Mouse (Mus musculus) lung, postnatal 10 days (tissue): ENCODE data around the gene Stpg2.
A peak's percentile ranks its signal among the peaks of the same experiment; 100 is the strongest.
"Not testable (repeated sequence)": the region's sequence is repeated elsewhere in the genome, so short reads cannot be mapped to it uniquely, and the experiment has no call there.

Experiments used
- DNase-seq: peaks from one replicate; pipeline ENCODE4 v3.0.0; 2021

Stpg2 gene

GRCm38 (mm10) chr3:139205444-139205998 lies at the start of gene Stpg2:
Gene Stpg2 (plus strand): TSS chr3:139205694.
- DNase-seq: peak; percentile 95

- DNase-seq: peak; percentile 51
Measured at GRCm38 (mm10) chr3:139162146-139162545, 43.3 kb upstream of the Stpg2 start.

GRCm38 (mm10) chr3:139162658-139163057 lies 42.8 kb upstream of the Stpg2 start:
- DNase-seq: peak; percentile 7

GRCm38 (mm10) chr3:139168510-139169269 lies 36.8 kb upstream of the Stpg2 start:
- DNase-seq: no peak

GRCm38 (mm10) chr3:139169740-139170139 lies 35.8 kb upstream of the Stpg2 start:
- no peak for DNase-seq

- no peak for DNase-seq
Measured at GRCm38 (mm10) chr3:139176936-139177335, 28.6 kb upstream of the Stpg2 start.

- no peak for DNase-seq
Measured at GRCm38 (mm10) chr3:139191541-139191940, 14.0 kb upstream of the Stpg2 start.

GRCm38 (mm10) chr3:139193917-139194316 lies 11.6 kb upstream of the Stpg2 start:
- DNase-seq: no peak

GRCm38 (mm10) chr3:139198412-139198811 lies 7.1 kb upstream of the Stpg2 start:
- DNase-seq: no peak

- no peak for DNase-seq
Measured at GRCm38 (mm10) chr3:139200324-139200723, 5.2 kb upstream of the Stpg2 start.

GRCm38 (mm10) chr3:139216945-139217344 lies 11.5 kb downstream of the Stpg2 start:
- no peak for DNase-seq

- DNase-seq: no peak
Measured at GRCm38 (mm10) chr3:139225123-139225522, 19.6 kb downstream of the Stpg2 start.

GRCm38 (mm10) chr3:139226811-139227210 lies 21.3 kb downstream of the Stpg2 start:
- no peak for DNase-seq

- DNase-seq: no peak
Measured at GRCm38 (mm10) chr3:139245219-139245618, 39.7 kb downstream of the Stpg2 start.

GRCm38 (mm10) chr3:139246508-139246907 lies 41.0 kb downstream of the Stpg2 start:
- DNase-seq: peak; percentile 5

GRCm38 (mm10) chr3:139262359-139262758 lies 56.9 kb downstream of the Stpg2 start:
- not testable (repeated sequence) for DNase-seq

GRCm38 (mm10) chr3:139297909-139298308 lies 92.4 kb downstream of the Stpg2 start:
- no peak for DNase-seq

GRCm38 (mm10) chr3:139308078-139308809 lies 102.8 kb downstream of the Stpg2 start:
- DNase-seq: no peak

GRCm38 (mm10) chr3:139311721-139312120 lies 106.2 kb downstream of the Stpg2 start:
- DNase-seq: no peak

- no peak for DNase-seq
Measured at GRCm38 (mm10) chr3:139380494-139380893, 175.0 kb downstream of the Stpg2 start.

GRCm38 (mm10) chr3:139397077-139397865 lies 191.8 kb downstream of the Stpg2 start:
- DNase-seq: peak; percentile 6

- no peak for DNase-seq
Measured at GRCm38 (mm10) chr3:139404673-139405072, 199.2 kb downstream of the Stpg2 start.

- DNase-seq: no peak
Measured at GRCm38 (mm10) chr3:139419142-139419541, 213.6 kb downstream of the Stpg2 start.
